Mouse (Mus musculus) embryo, embryonic 9.5 days (tissue): ENCODE data around the gene Egfl8.

ENCODE experiments used
- DNase-seq: peaks from one replicate; pipeline ENCODE4 v3.0.0-alpha.2; 2017; ENCODE audit errors: extremely low spot score

The Egfl8 gene

DNA sequence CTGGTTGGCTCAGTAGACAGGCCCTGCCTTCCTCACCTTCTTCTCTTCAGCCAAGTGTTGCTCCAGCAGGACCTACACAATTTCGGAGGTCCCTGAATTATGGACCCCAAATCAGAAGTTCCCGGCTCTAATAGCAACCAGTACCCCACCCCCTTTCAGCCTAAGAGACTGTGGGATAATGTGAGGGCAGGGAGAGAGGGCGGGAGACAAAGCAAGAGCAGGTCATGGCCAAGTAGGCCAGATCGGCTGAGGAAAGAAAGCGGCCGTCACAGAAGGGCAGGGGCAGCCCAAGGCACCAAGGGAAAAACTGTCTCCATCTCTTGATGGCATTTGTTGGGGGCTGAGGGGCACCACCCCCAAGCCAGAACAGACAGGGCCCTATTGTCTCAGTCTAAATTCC, at the start of gene Egfl8:
Egfl8 (minus strand) TSS at position 101 of the 400 bp plus-strand sequence.
- DNase-seq, result no peak

DNA sequence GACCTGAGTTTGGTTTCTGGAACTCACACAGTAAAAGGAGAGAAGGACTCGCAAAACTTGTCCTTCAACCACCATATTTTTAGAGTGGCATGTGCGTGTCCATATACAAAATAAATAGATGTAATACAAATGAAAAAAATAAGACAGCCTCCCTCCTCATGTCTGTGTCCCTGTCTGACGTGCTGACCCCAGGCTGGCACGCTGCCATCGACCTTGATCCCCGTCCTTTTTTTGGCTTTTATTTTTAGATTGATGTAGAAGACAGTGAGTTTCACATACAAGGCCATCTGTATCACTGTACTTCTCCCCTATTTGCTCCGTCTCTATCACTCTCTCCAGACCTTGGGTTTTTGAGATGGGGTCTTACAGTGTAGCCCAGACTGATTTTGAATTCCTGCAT, 48.7 kb upstream of the Egfl8 start:
- DNase-seq, result no peak

DNA sequence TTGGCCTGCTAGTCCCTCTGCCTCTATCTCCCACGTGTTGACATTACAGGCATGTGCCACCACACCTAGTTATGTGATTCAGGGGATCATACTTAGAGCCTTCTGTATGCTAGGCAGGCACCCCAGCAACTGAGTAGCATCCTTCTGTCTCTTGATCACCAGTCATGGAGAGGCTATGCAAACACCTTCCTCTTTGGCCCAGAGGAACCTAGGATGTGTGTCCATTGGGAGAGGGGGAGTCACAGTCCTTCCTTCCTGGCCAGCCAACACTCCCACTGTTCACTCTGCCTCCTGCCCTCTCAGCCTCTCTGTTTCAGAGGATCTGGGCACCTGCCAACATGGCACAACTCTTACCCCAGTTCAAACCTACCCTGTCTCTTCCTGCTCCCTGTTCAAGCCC, 47.8 kb upstream of the Egfl8 start:
- no peak for DNase-seq

DNA sequence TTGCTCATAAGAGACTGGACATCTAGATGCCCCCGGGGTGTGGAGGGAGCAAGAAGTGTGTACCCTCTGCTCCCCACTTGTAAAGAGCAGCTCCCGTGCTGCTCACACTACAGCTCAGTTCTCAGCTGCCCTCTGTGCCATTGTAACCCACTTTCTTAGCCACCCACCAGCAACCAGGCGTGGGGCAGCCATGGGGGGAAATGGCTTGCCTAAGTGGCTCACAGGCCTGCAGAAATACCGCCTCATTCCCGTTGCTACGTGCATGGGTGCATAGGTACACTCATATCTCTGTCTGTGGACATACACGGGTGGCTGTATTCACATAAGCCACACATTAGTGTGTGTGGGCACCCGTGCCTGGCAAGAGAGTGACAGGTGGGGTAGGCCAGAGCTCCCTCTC, 47.2 kb upstream of the Egfl8 start:
- no peak for DNase-seq

DNA sequence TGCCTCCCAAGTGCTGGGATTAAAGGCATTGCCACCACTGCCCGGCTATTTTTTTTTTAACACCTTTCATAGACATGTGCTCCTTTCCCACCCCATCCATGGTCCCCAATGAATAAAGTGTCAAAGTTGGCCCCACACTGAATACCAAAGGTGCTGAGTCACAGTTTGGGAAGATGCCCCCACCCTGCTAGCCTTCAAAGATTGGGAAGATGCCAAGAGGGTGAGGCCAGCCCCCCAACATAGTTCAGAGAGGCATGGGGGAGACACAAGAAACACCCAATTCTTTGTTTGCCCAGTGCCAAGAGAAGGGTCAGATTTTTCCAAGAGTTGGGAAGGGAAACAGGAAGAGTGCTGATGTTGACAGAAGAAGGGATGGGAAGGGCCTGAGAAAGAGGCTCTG, 46.7 kb upstream of the Egfl8 start:
- DNase-seq, result no peak

DNA sequence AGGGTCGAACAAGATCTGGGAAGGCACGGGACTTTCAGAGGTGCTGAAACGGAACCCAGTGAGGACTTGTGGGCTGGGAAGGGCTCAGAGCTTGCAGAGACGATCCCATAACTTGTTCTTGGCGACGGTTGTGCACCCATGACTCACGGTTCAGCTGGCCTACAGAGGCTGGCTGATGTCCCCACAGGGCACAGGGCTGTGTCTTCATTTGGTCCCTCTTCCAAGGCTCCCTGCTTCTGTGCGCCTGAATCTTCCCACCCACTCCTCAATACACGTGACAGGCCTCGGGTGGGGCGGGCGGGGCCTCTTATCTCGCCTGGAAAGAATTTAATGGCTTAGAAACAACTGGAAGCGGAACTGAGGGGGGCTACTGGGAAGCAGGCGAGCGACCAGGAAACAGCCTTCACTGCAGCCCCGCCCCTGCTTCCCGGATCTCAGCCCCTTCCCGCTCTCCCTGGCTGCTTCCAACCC, 45.4 kb upstream of the Egfl8 start:
- no peak for DNase-seq

DNA sequence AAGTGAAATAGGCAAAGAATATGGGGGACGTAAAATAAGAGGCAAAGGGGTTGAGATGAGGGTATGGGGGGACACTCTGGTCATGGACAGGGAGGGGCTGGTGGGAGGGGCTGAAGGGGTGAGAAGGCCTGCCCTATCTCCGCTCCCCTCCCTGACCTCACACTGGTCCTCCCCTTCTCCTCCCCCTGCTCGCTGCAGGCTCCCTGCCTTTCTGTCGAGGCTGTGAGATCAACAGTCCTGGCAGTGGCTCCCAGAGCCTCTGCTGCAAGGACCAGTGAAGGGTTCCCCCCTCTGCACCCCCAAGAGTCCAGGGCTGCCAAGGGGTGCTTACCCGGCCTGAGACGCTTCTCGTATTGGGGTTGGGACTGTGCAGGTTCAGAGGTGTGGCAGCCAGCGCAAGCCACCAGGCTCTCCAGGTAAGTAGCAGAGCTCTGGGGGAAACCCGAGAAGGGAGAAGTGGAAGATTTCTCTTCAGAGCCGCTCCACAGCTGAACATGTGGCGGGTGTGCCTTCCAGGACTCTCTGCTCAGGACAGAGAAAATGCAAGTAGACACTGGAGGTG, 44.6 kb upstream of the Egfl8 start:
- no peak for DNase-seq

DNA sequence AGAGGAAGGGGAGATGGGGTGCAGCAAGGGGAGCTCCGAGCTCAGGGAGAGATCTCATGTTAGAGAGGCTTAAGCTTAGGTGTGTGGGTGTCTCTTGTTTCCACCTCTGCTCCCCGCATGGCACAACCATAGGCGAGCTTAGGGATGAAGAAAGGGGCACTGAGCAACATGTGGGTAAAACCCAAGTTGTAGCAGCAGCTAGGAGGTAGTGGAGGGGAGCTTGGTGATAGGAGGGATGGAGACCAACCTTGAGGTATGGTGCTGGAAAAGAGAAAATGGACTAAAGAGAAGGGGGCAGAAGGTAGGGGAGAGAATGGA, 44.1 kb upstream of the Egfl8 start:
- no peak for DNase-seq

DNA sequence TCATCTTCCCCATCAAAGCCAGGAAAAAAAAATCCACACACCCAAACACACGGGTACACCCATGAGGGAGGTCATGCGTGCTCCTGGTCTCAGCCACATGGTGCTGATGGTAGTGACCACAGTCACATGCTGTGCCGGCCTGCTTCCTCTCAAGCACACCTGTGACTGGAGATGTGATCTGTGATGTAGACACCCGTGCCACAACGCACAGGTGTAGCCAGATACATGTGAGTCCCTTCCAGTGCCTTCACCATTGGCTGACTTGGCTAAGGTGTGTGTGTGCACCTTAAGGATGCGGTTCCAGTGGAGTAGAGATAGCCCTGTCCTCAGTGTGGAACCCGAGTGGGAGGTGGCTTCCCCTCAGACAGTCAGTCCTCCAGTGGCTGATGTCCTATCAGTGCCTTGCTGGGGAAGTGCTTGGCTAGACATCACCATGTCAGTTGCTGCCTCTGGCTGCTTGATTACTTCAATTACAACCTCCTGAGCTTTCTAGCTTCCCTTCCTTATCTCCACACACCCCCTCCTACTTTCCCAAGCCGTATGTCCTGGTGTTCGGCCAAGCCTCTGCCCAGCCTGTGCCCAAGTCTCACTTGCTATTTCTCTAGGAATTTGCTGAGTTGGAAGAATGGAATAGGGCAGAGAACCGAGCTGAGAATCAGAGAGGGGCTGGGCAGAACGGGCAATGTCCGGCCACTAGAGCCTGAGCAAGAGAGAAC, 43.6 kb upstream of the Egfl8 start:
- no peak for DNase-seq

DNA sequence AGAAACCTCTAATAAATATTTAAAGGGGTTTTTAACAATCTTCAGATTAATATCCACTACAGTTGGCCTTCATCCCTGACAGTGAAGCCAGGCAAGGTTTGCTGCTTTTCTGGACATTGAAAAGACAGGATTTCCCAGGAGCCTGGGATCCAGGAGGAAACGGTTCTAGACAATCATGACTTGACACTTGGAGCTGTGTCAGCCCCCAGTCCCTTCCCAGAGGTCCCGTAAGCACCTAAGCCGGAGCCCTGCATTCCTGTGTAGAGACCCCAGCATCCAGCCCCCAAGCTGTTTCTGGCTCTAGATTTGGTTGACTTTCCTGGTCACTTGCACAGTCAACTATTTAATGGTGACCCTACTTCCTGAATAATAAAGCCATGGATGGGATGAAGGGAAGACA, 42.8 kb upstream of the Egfl8 start:
- no peak for DNase-seq

DNA sequence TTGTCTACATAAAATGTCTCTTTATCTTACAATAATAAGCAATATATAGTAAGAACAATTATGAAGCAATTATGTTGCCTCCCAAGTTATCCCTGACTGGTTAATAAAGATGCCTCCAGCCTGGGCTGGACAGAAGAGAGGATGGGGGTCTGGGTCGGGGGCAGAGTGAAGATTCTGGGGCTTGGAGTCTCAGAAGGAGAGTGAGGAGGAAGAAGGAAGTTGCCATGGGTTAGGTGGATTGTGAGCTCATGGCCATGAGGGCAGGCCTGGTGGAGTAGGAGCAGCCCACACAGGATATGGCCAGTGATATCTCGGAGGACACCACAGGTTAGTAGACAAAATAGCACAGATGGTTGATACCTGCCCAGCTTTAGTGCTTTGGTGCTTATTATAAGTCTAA, 42.4 kb upstream of the Egfl8 start:
- DNase-seq, result no peak

DNA sequence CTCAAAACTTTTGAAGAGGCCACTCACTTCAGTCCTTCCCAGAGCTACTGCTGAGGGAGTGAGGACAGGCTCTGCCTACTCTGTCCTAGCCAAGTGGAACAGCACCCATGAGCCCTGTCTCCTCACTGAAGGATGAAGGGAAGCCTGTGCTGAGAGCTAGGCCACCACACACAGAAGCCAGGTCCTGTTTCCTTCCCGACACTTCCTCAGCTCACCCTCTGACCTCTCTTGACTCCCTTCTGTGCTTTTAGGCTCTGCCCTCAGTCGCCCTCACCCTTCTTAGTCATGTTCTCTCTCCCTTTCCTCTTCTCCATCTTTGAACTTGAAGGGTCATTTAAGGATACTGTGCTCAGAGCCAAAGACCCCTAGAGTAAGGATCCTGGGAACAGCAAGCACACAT, 41.5 kb upstream of the Egfl8 start:
- DNase-seq, result no peak

DNA sequence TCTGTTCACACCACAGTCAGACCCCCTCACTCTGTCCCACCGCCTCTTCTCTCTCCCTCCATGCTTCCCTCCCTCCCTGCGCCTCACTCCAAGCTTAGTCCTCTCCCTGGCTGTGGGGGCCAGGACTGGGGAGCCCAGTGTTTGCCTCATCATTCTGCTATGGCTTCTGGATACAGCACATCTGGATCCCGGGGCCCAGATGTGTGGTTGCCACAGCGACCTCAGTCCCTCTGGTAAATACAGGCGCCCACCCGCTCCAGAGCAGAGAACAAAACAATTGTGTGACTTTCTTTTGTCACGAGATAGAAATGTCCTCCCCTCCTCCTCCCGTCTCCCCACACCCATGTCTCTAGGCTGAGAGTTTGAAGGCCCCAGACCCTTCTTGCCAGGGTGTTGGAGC, 40.9 kb upstream of the Egfl8 start:
- DNase-seq, result no peak

DNA sequence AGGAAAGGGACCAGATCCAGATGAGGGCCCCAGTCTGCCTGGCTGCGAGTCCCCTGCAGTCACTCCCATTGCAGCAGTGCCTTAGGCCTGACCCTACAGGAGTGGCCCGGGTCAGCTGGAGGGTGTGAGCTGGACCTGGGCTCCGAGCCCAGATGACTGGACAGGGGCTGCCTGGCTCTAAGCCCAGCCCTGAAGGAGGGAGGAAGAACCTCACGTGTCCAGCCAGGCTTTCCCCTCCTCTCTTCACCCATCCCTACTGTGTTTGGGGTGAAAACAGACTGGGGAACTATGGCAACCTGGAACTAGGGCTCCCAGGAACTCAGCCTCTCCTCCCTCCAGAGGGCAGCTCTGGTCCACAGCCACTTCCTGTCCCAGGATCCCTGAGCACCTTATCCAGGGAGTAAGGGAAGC, 39.8 kb upstream of the Egfl8 start:
- DNase-seq, result no peak

DNA sequence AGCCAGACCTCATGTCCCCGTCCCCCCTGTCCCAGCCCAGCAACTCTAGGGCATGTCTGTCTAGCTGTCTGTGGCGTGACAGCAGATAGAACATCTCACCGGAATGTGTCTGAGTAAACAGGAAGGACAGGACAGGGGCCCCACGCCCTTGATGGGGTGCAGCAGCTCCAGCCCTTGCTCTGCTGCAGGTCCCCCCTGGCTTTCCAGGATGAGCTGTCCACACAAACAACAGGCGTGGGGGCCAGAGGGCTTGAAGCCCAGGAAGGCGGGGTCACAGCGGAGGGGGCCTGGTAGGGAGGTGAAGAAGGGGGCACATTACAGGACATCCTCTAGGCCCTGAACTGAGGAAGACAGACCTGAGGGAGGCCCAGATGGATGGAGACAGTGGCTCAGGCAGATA, 39.4 kb upstream of the Egfl8 start:
- DNase-seq, result no peak

DNA sequence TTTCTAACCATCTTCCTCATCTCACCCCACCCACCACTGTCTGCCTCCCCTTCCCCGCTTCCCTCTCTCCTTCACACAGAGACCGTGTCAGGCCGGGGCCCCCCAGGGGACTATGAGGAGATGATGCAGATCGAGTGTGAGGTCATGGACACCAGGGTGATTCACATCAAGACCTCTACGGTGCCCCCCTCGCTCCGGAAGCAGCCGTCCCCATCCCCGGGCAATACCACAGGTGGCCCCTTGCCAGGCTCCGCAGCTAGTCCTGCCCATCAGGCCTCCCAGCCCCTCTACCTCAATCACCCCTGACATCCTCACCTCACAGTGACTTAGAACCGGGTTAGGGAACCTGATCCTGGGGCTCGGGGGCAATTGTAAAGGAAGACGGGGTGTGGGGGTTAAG, 38.6 kb upstream of the Egfl8 start:
- no peak for DNase-seq

DNA sequence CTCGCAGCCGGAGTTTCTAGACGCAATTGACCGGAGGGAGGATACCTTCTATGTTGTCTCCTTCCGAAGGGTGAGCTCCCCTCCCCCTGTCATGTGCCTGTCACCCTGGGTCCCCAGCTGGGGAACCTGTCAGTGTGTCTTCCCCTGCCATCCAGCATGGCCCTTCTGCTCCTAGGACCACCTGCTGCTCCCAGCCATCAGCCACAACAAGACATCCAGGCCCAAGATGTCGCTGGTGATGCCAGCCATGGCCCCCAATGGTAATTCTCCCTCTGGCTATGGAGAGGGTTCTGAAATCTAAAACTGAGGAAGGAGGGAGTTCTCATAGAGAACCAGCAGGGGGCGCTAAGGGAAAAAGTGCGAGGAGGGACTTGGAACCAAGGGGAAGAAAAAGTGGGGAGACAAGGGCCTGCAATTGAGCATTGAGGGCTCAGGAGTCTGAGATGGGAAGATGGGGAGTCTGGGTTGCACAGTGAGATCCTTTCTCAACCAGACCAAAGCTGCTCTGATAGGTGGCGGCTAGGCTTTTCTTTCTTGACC, 38.0 kb upstream of the Egfl8 start:
- no peak for DNase-seq

DNA sequence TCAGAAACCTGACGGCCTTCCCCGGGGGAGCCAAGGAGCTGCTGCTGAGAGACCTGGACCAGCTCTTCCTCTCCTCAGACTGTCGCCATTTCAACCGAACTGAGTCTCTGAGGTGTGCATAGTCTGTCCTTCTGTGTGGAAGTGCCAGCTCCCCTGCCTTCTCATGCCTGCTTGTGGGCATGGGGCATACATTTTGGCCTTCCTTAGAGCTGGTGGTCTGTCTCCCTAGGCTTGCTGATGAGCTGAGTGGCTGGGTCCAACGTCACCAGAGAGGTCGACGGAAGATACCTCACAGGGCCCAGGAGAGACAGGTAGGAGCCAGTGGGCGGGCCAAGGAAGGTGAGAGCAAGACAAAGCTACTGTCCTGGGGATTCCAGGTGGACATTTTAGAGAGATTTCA, 37.2 kb upstream of the Egfl8 start:
- DNase-seq, result no peak

DNA sequence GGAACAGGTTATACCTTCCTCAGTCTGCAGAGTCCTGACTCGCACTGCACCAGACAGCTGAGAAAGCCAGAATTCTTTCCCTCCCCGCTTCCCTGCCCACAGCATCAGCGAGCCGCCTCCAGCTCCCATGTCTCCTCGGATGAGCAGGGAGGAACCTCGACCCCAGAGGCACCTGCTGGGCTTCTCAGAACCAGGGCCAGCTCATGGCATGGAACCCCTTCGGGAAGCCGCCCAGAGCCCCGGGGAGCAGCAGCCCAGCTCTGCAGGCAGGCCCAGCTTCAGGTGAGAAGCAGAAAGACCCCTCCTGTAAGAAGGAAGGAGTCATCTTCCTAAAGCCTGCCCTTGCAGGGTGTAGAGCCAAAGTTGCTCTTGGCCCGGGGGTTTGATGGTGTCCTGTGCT, 36.8 kb upstream of the Egfl8 start:
- DNase-seq, result no peak

DNA sequence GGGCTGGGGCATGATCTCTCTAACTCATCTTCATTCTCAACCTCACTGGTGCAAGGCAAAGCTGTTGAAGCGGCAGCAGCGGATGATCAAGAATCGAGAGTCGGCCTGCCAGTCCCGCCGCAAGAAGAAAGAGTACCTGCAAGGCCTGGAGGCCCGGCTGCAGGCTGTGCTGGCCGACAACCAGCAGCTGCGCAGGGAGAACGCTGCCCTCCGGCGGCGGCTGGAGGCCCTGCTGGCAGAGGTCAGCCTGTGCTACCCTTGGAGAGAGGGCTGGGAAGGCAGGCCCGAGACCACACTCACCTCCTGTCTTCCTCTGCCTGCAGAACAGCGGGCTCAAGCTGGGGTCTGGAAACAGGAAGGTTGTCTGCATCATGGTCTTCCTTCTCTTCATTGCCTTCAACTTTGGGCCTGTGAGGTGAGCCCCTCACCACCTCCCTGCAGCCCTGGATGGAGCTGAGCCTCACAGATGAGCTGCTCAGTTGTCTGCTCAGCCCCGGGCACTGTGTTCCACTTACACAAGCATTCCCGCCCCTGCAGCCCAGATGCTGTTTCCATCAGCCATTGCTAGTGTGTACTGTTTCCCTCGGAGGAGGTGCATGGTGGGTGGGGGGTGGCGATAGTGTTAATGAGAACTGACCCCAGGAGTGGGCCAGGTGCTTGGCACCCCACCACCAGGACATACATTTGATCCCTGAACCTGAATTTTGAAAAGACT, 35.9 kb upstream of the Egfl8 start:
- DNase-seq, result peak; percentile 45

DNA sequence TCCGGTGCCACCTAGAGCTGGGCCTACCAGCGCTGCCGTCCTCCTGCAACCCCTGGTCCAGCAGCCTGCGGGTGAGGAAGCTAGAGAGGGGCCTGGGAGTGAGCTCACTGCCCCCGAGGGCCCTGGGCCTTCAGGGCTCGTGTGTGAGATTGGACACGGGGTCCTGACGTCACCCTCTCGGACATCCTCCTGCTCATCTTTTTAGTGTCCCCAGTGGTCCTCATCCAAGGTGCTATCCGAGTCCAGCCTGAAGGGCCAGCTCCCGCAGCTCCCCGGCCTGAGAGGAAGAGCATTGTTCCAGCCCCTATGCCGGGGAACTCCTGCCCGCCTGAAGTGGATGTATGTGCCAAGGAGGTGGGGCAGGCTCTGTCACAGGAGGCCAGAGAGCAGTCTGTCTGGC, 35.0 kb upstream of the Egfl8 start:
- no peak for DNase-seq

DNA sequence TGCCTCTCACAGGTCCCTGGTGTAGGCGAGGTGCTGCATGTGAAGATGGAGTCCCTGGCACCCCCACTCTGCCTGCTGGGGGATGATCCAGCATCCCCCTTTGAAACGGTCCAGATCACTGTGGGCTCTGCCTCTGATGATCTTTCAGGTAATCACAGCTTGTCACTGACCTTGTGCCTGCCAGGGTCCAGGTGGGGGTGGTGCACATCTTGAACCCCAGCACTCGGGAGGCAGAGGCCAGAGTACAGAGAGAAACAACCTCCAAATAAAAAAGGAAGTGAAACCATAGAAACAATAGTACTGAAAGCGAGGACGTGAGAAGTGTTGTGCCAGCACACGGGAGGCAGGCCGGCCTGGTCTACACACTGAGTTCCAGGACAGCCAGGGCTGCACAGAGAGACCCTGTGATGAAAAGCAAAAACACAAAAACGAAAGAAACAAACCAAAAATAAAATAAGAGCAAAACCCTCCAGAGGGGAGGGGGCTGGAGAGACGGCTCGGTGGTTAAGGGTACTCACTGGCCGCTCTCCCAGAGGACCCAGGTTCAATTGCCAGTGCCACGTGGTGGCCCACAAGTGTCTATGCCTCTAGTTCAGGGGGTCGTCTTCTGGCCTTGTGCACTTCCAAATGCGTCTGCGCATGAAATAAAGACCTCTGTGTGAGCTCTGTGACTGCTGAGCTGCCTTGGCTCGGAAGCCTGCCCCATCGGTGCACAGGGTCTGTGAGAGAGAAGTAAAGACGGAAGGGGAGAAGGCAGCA, 33.5 kb upstream of the Egfl8 start:
- DNase-seq, result no peak
